Mouse (Mus musculus): ENCODE measurements around the gene Bend3. TPM values are rescaled to one million over a fixed set of nuclear protein-coding genes. Genes with fewer than 3 reads are reported as not detected.

Bend3 gene
- polyA plus RNA-seq, 1 experiment from 2014 or later = 0.61 TPM

DNA sequence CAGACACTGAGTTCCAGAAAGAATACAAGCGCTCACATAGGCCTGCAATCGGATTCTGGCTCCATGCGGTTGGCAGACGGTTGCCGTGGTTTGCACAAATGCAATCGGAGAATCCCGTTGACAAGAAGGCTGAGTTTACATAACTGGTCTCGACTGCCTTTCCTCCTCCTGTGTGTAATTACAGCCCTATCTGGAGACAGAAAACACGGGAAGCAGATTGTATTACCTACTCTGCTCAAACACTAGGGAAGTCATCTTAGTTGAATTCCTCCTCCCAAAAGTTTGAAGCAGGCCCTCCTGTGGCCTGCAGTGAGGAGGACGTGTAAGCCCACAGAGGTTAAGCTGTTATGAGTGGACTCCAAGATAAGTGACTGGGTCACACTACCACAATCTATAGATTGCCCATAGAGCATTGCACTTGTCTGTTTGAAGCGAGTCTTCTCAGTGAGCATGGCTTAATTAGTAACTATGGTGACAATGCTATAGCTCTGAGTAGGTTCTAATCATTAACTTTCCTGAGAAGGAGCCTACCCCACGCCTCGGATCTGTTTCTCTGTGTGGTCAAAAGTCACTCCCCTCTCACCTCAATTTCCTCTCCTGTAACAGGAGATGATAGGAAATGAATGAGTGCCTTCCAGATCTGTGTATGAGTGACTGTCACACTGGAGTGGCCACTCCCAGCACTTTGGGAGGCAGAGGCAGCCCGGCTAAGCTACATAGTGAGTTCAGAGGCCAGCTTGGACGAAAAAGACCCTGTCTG, 37.5 kb upstream of the Bend3 start:
- 50% methylated on average over 15 of the region's 15 CpGs for WGBS
- H3K36me3 ChIP-seq (ENCODE audit: control insufficient read depth, insufficient read depth, low read length) = no peaks in the 10 kb centered on the region
- no peak overlapping the region for H3K4me3 ChIP-seq (ENCODE audit: low read depth, low read length)
- no peak for TF ChIP-seq EP300 (optimal IDR thresholded peaks at IDR 0.05)
- TF ChIP-seq CTCF (IDR thresholded peaks at IDR 0.05; ENCODE audit: low read depth) = no peak
- H3K4me1 ChIP-seq (replicated peaks; ENCODE audit: control insufficient read depth, insufficient read depth) = no peaks in the 10 kb centered on the region
- H3K27me3 ChIP-seq (ENCODE audit: control insufficient read depth, insufficient read depth, low read length) = no peaks in the 10 kb centered on the region
- peak; percentile 78 for ATAC-seq (ENCODE audit: low FRiP score, low TSS enrichment)
- H3K27ac ChIP-seq (replicated peaks) = no peak overlapping the region
- H3K4me2 ChIP-seq (replicated peaks; ENCODE audit: low read depth) = no peak overlapping the region
- no peak overlapping the region for H3K9ac ChIP-seq (ENCODE audit: low read length)
- DNase-seq (ENCODE audit: low spot score) = peak; percentile 29
- H3K9me3 ChIP-seq (ENCODE audit: control insufficient read depth, low read length) = no peaks in the 10 kb centered on the region

DNA sequence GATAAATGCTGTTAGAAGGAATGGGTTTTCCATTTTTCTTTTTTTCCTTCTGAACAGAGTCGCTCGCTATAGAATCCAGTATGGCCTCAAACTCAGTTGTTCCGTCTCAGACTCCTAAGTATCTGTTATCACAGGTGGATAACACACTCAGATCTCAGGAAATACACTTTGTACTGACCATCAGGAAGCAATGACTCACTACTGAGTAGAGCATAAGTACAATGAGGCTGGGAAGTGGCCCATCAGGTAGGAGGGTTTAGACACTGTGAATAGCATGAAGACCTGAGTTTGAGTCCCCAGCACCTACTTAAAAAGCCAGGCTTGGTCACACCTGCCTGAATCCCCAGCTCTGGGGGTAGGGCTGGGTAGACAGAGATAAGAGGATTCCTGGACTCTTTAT, 30.0 kb upstream of the Bend3 start:
- no peak for DNase-seq (ENCODE audit: low spot score)
- Histone ChIP-seq H3K9ac (ENCODE audit: low read length) (no peak overlapping the region), H3K4me3 (ENCODE audit: low read depth, low read length) (no peak overlapping the region), H3K36me3 (ENCODE audit: control insufficient read depth, insufficient read depth, low read length) (no peaks in the 10 kb centered on the region), H3K27ac (replicated peaks) (no peak overlapping the region), H3K4me2 (replicated peaks; ENCODE audit: low read depth) (no peak overlapping the region), H3K4me1 (replicated peaks; ENCODE audit: control insufficient read depth, insufficient read depth) (no peaks in the 10 kb centered on the region), H3K27me3 (ENCODE audit: control insufficient read depth, insufficient read depth, low read length) (no peaks in the 10 kb centered on the region), H3K9me3 (ENCODE audit: control insufficient read depth, low read length) (no peaks in the 10 kb centered on the region)
- TF ChIP-seq EP300 (optimal IDR thresholded peaks at IDR 0.05) = no peak
- TF ChIP-seq CTCF (IDR thresholded peaks at IDR 0.05; ENCODE audit: low read depth) = no peak
- peak; percentile 70 for ATAC-seq (ENCODE audit: low FRiP score, low TSS enrichment)
- WGBS = 88% methylated on average over 3 of the region's 3 CpGs

DNA sequence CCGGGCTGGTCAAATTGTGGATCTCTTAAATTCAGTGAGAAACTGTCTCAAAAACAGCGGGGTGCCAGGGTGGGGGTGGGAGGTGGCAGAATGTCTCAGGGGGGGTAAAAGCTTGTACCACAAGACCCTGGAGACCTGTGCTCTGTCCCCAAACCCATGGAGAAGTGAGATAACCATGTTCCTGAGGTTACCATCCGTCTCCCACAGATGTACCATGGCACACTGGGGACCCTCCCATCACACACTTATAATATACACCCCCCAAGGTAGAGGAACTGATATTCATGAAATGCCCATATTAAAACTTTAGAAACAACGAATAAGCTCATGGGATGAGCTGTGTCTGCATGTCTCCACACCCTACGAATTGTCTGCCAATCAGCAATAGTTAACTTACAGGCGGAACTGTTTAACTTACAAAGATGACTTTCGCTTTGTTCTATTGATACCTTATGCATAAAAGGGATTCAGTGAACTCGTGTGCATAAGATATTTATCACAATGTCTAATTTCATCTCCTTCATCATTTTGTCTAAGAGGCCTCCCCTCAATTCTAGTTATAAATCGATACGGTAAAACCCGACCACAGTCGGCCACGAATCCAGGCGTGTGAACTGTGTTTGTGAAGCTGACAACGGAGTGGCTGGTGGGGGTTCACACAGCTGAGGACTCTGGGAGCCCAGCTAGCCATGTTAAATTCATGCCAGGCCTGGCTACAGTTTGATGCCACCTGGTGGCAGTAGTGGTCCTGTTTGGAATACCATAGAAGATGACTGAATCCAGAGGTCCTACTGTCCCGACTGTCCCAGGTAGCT, 26.6 kb upstream of the Bend3 start:
- no peak for TF ChIP-seq EP300 (optimal IDR thresholded peaks at IDR 0.05)
- peak; percentile 82 for TF ChIP-seq CTCF (IDR thresholded peaks at IDR 0.05; ENCODE audit: low read depth)
- peak overlapping the region; percentile 46 for H3K4me2 ChIP-seq (replicated peaks; ENCODE audit: low read depth)
- no peaks in the 10 kb centered on the region for H3K9me3 ChIP-seq (ENCODE audit: control insufficient read depth, low read length)
- H3K27ac ChIP-seq (replicated peaks) = no peak overlapping the region
- WGBS = 17% methylated on average over 16 of the region's 16 CpGs
- no peak overlapping the region for H3K9ac ChIP-seq (ENCODE audit: low read length)
- H3K4me1 ChIP-seq (replicated peaks; ENCODE audit: control insufficient read depth, insufficient read depth) = no peaks in the 10 kb centered on the region
- H3K4me3 ChIP-seq (ENCODE audit: low read depth, low read length) = peak overlapping the region; percentile 29
- ATAC-seq (ENCODE audit: low FRiP score, low TSS enrichment) (peak; percentile 74), DNase-seq (ENCODE audit: low spot score) (peak; percentile 74)
- no peaks in the 10 kb centered on the region for H3K36me3 ChIP-seq (ENCODE audit: control insufficient read depth, insufficient read depth, low read length)
- no peaks in the 10 kb centered on the region for H3K27me3 ChIP-seq (ENCODE audit: control insufficient read depth, insufficient read depth, low read length)

DNA sequence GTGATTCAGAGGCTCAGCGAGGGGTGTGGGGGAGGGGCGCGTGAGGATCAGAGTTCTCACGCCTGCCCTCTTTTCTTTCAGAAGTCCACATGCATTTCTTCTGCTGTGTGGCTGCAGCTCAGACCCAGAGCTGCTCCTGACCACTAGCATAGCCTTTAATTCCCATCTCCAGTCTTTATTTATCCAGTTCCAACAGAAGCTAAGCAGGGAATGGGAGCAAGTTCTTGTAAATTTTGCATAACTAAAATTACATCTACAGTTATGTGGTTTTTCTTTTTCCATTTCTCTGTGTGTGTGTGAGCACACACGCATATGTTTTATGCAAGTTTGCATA, 26.0 kb upstream of the Bend3 start:
- DNase-seq (ENCODE audit: low spot score) = no peak
- H3K36me3 ChIP-seq (ENCODE audit: control insufficient read depth, insufficient read depth, low read length) = no peaks in the 10 kb centered on the region
- H3K4me1 ChIP-seq (replicated peaks; ENCODE audit: control insufficient read depth, insufficient read depth) = no peaks in the 10 kb centered on the region
- TF ChIP-seq CTCF (IDR thresholded peaks at IDR 0.05; ENCODE audit: low read depth) = no peak
- no peak for TF ChIP-seq EP300 (optimal IDR thresholded peaks at IDR 0.05)
- H3K4me2 ChIP-seq (replicated peaks; ENCODE audit: low read depth) = peak overlapping the region; percentile 46
- no peak overlapping the region for H3K9ac ChIP-seq (ENCODE audit: low read length)
- no peak for ATAC-seq (ENCODE audit: low FRiP score, low TSS enrichment)
- H3K27me3 ChIP-seq (ENCODE audit: control insufficient read depth, insufficient read depth, low read length) = no peaks in the 10 kb centered on the region
- no peaks in the 10 kb centered on the region for H3K9me3 ChIP-seq (ENCODE audit: control insufficient read depth, low read length)
- H3K4me3 ChIP-seq (ENCODE audit: low read depth, low read length) = peak overlapping the region; percentile 29; the same call in 1 of the 2 replicates
- 20% methylated on average over 5 of the region's 5 CpGs for WGBS
- no peak overlapping the region for H3K27ac ChIP-seq (replicated peaks)

DNA sequence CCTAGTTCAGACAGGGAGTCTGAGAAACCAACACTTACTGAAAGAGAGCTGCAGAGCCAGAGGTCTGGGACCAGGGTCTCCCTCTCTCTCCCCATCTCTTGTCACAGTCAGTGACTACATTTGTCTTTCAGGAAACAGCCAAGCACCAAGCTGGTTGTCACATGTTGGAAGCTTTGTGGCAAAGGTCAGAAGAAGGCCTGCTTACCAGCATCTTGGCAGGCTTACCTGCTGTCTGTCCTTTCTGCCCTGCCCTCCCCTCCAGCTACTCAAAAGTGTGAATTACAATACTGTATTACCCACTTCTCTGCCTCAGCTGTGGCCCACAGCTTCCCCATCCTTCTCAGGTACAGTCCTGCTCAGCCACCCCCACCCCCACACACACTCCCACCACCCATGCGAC, 24.4 kb upstream of the Bend3 start:
- no peaks in the 10 kb centered on the region for H3K4me1 ChIP-seq (replicated peaks; ENCODE audit: control insufficient read depth, insufficient read depth)
- H3K9ac ChIP-seq (ENCODE audit: low read length) = no peak overlapping the region
- H3K27me3 ChIP-seq (ENCODE audit: control insufficient read depth, insufficient read depth, low read length) = no peaks in the 10 kb centered on the region
- DNase-seq (ENCODE audit: low spot score) (no peak), ATAC-seq (ENCODE audit: low FRiP score, low TSS enrichment) (no peak)
- H3K4me2 ChIP-seq (replicated peaks; ENCODE audit: low read depth) = no peak overlapping the region
- H3K27ac ChIP-seq (replicated peaks) = no peak overlapping the region
- no peak overlapping the region for H3K4me3 ChIP-seq (ENCODE audit: low read depth, low read length)
- no peaks in the 10 kb centered on the region for H3K9me3 ChIP-seq (ENCODE audit: control insufficient read depth, low read length)
- TF ChIP-seq CTCF (IDR thresholded peaks at IDR 0.05; ENCODE audit: low read depth) = no peak
- no peak for TF ChIP-seq EP300 (optimal IDR thresholded peaks at IDR 0.05)
- no peaks in the 10 kb centered on the region for H3K36me3 ChIP-seq (ENCODE audit: control insufficient read depth, insufficient read depth, low read length)
- 77% methylated on average over 1 of the region's 1 CpGs for WGBS

DNA sequence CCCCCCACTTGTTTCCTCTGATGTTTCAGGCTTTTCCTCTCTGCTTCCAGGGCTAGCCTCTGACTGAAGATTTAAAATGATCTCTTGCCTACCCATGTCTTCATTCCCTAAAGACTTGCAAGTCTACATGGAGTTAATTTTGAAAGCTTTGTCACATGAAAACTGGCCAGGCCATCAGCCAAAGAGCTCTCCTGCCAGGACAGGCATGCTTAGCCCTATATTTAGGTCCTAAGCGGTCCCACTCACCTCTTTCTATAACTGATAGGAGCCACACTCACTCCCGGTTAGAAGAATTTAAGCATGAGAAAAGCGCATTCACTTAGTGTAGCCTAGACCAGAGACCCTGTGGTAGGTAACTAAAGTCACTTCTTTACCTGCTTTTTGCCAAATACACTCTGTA, 24.0 kb upstream of the Bend3 start:
- no peaks in the 10 kb centered on the region for H3K36me3 ChIP-seq (ENCODE audit: control insufficient read depth, insufficient read depth, low read length)
- 92% methylated on average over 3 of the region's 3 CpGs for WGBS
- no peak overlapping the region for H3K27ac ChIP-seq (replicated peaks)
- H3K4me3 ChIP-seq (ENCODE audit: low read depth, low read length) = no peak overlapping the region
- DNase-seq (ENCODE audit: low spot score) (no peak), ATAC-seq (ENCODE audit: low FRiP score, low TSS enrichment) (no peak)
- TF ChIP-seq CTCF (IDR thresholded peaks at IDR 0.05; ENCODE audit: low read depth) (no peak), EP300 (optimal IDR thresholded peaks at IDR 0.05) (no peak)
- H3K27me3 ChIP-seq (ENCODE audit: control insufficient read depth, insufficient read depth, low read length) = no peaks in the 10 kb centered on the region
- no peaks in the 10 kb centered on the region for H3K4me1 ChIP-seq (replicated peaks; ENCODE audit: control insufficient read depth, insufficient read depth)
- H3K4me2 ChIP-seq (replicated peaks; ENCODE audit: low read depth) = no peak overlapping the region
- no peak overlapping the region for H3K9ac ChIP-seq (ENCODE audit: low read length)
- no peaks in the 10 kb centered on the region for H3K9me3 ChIP-seq (ENCODE audit: control insufficient read depth, low read length)

Measured in stomach, postnatal 0 days (tissue).